Mouse (Mus musculus): ENCODE results near the gene Fbf1. TPM values are rescaled to one million over a fixed set of nuclear protein-coding genes. Genes with fewer than 3 reads are reported as not detected.

Gene Fbf1
- polyA plus RNA-seq, 1 experiment from 2014 or later, result 61.2 TPM

GRCm38 (mm10) chr11:116111611-116112203 lies 56.3 kb downstream of the Fbf1 start:
- Histone ChIP-seq H3K4me3 (no peak overlapping the region), H3K27ac (no peak overlapping the region), H3K4me2 (replicated peaks) (no peak overlapping the region), H3K27me3 (peaks cover 53% of the 10 kb centered on the region), H3K9ac (no peak overlapping the region), H3K36me3 (no peaks in the 10 kb centered on the region), H3K4me1 (peaks cover 33% of the 10 kb centered on the region), H3K9me3 (no peaks in the 10 kb centered on the region)
- no peak for ATAC-seq (ENCODE audit: insufficient number of reproducible peaks, insufficient read depth, low FRiP score, low TSS enrichment)
- 83% methylated on average over 19 of the region's 19 CpGs for WGBS

GRCm38 (mm10) chr11:116111067-116111466 lies 56.9 kb downstream of the Fbf1 start:
- Histone ChIP-seq H3K9ac (no peak overlapping the region), H3K4me2 (replicated peaks) (no peak overlapping the region), H3K27ac (no peak overlapping the region), H3K27me3 (peaks cover 60% of the 10 kb centered on the region), H3K4me1 (peaks cover 40% of the 10 kb centered on the region), H3K36me3 (no peaks in the 10 kb centered on the region), H3K9me3 (no peaks in the 10 kb centered on the region), H3K4me3 (no peak overlapping the region)
- 78% methylated on average over 4 of the region's 4 CpGs for WGBS
- no peak for ATAC-seq (ENCODE audit: insufficient number of reproducible peaks, insufficient read depth, low FRiP score, low TSS enrichment)

- H3K9ac ChIP-seq, result no peak overlapping the region
- H3K4me3 ChIP-seq, result peak overlapping the region; percentile 41
- ATAC-seq (ENCODE audit: insufficient number of reproducible peaks, insufficient read depth, low FRiP score, low TSS enrichment), result no peak
- no peaks in the 10 kb centered on the region for H3K9me3 ChIP-seq
- H3K36me3 ChIP-seq, result no peaks in the 10 kb centered on the region
- H3K27me3 ChIP-seq, result peaks cover 65% of the 10 kb centered on the region
- 27% methylated on average over 10 of the region's 10 CpGs for WGBS
- H3K4me1 ChIP-seq, result peaks cover 43% of the 10 kb centered on the region
- H3K27ac ChIP-seq, result no peak overlapping the region
- H3K4me2 ChIP-seq (replicated peaks), result peak overlapping the region; percentile 68
Observed at GRCm38 (mm10) chr11:116110540-116110939, 57.4 kb downstream of the Fbf1 start.

- Histone ChIP-seq H3K9me3 (no peaks in the 10 kb centered on the region), H3K27ac (no peak overlapping the region), H3K27me3 (peaks cover 68% of the 10 kb centered on the region), H3K4me3 (peak overlapping the region; percentile 41), H3K36me3 (no peaks in the 10 kb centered on the region), H3K9ac (peak overlapping the region; percentile 48), H3K4me2 (replicated peaks) (peak overlapping the region; percentile 68), H3K4me1 (peaks cover 43% of the 10 kb centered on the region)
- WGBS, result 2% methylated on average over 33 of the region's 35 CpGs
- no peak for ATAC-seq (ENCODE audit: insufficient number of reproducible peaks, insufficient read depth, low FRiP score, low TSS enrichment)
Observed at GRCm38 (mm10) chr11:116110131-116110530, 57.8 kb downstream of the Fbf1 start.

GRCm38 (mm10) chr11:116109441-116110081 lies 58.4 kb downstream of the Fbf1 start:
- no peaks in the 10 kb centered on the region for H3K9me3 ChIP-seq
- no peak for ATAC-seq (ENCODE audit: insufficient number of reproducible peaks, insufficient read depth, low FRiP score, low TSS enrichment)
- H3K4me2 ChIP-seq (replicated peaks), result peak overlapping the region; percentile 68
- 3% methylated on average over 65 of the region's 70 CpGs for WGBS
- peak overlapping the region; percentile 41 for H3K4me3 ChIP-seq
- no peak overlapping the region for H3K27ac ChIP-seq
- no peaks in the 10 kb centered on the region for H3K36me3 ChIP-seq
- peak overlapping the region; percentile 48 for H3K9ac ChIP-seq
- H3K4me1 ChIP-seq, result peaks cover 44% of the 10 kb centered on the region
- H3K27me3 ChIP-seq, result peaks cover 68% of the 10 kb centered on the region

GRCm38 (mm10) chr11:116108464-116109137 lies 59.4 kb downstream of the Fbf1 start:
- Histone ChIP-seq H3K9me3 (no peaks in the 10 kb centered on the region), H3K4me3 (peak overlapping the region; percentile 41), H3K4me1 (peaks cover 53% of the 10 kb centered on the region), H3K27me3 (peaks cover 68% of the 10 kb centered on the region), H3K36me3 (no peaks in the 10 kb centered on the region), H3K27ac (no peak overlapping the region), H3K9ac (no peak overlapping the region), H3K4me2 (replicated peaks) (peak overlapping the region; percentile 68)
- no peak for ATAC-seq (ENCODE audit: insufficient number of reproducible peaks, insufficient read depth, low FRiP score, low TSS enrichment)
- 4% methylated on average over 22 of the region's 23 CpGs for WGBS

- H3K4me1 ChIP-seq, result peaks cover 56% of the 10 kb centered on the region
- no peaks in the 10 kb centered on the region for H3K36me3 ChIP-seq
- no peak overlapping the region for H3K9ac ChIP-seq
- peak overlapping the region; percentile 31 for H3K4me2 ChIP-seq (replicated peaks)
- H3K27me3 ChIP-seq, result peaks cover 68% of the 10 kb centered on the region
- peak overlapping the region; percentile 7; the same call in 1 of the 2 replicates for H3K4me3 ChIP-seq
- H3K9me3 ChIP-seq, result no peaks in the 10 kb centered on the region
- no peak for ATAC-seq (ENCODE audit: insufficient number of reproducible peaks, insufficient read depth, low FRiP score, low TSS enrichment)
- 9% methylated on average over 19 of the region's 19 CpGs for WGBS
- H3K27ac ChIP-seq, result no peak overlapping the region
Observed at GRCm38 (mm10) chr11:116107777-116108285, 60.1 kb downstream of the Fbf1 start.

- Histone ChIP-seq H3K4me1 (peaks cover 59% of the 10 kb centered on the region), H3K9ac (no peak overlapping the region), H3K4me2 (replicated peaks) (peak overlapping the region; percentile 38), H3K36me3 (no peaks in the 10 kb centered on the region), H3K4me3 (no peak overlapping the region), H3K27ac (no peak overlapping the region), H3K9me3 (no peaks in the 10 kb centered on the region), H3K27me3 (peaks cover 68% of the 10 kb centered on the region)
- no peak for ATAC-seq (ENCODE audit: insufficient number of reproducible peaks, insufficient read depth, low FRiP score, low TSS enrichment)
- WGBS, result 21% methylated on average over 14 of the region's 14 CpGs
Observed at GRCm38 (mm10) chr11:116106963-116107776, 60.8 kb downstream of the Fbf1 start.

GRCm38 (mm10) chr11:116106154-116106962 lies 61.6 kb downstream of the Fbf1 start:
- H3K4me2 ChIP-seq (replicated peaks), result peak overlapping the region; percentile 38
- no peak for ATAC-seq (ENCODE audit: insufficient number of reproducible peaks, insufficient read depth, low FRiP score, low TSS enrichment)
- H3K27ac ChIP-seq, result no peak overlapping the region
- no peak overlapping the region for H3K4me3 ChIP-seq
- H3K9me3 ChIP-seq, result no peaks in the 10 kb centered on the region
- peak overlapping the region; percentile 33; the same call in 1 of the 2 replicates for H3K9ac ChIP-seq
- no peaks in the 10 kb centered on the region for H3K36me3 ChIP-seq
- peaks cover 61% of the 10 kb centered on the region for H3K27me3 ChIP-seq
- H3K4me1 ChIP-seq, result peaks cover 67% of the 10 kb centered on the region
- 17% methylated on average over 32 of the region's 32 CpGs for WGBS

- H3K9ac ChIP-seq, result no peak overlapping the region
- no peak overlapping the region for H3K4me2 ChIP-seq (replicated peaks)
- no peak overlapping the region for H3K4me3 ChIP-seq
- no peaks in the 10 kb centered on the region for H3K36me3 ChIP-seq
- no peaks in the 10 kb centered on the region for H3K9me3 ChIP-seq
- H3K27me3 ChIP-seq, result peaks cover 48% of the 10 kb centered on the region
- 87% methylated on average over 2 of the region's 2 CpGs for WGBS
- peaks cover 71% of the 10 kb centered on the region for H3K4me1 ChIP-seq
- H3K27ac ChIP-seq, result no peak overlapping the region
- ATAC-seq (ENCODE audit: insufficient number of reproducible peaks, insufficient read depth, low FRiP score, low TSS enrichment), result no peak
Observed at GRCm38 (mm10) chr11:116105065-116105464, 62.9 kb downstream of the Fbf1 start.
